Mouse (Mus musculus) liver, adult 2 months (tissue): Measurements from ENCODE around the gene Mindy2.

Experiments used
- CTCF ChIP-seq: fragments of 200-500 bp; IDR thresholded peaks from 2 replicates; pipeline ENCODE4 v1.5.1; 2011; ENCODE audit warnings: low read depth, low read length, control low read depth
- POLR2A ChIP-seq: fragments of 200-500 bp; IDR thresholded peaks from 2 replicates; pipeline ENCODE4 v1.6.1; 2011; ENCODE audit warnings: low read length, control low read depth; ENCODE audit not compliant: insufficient read depth; ENCODE audit errors: extremely low read depth

DNA sequence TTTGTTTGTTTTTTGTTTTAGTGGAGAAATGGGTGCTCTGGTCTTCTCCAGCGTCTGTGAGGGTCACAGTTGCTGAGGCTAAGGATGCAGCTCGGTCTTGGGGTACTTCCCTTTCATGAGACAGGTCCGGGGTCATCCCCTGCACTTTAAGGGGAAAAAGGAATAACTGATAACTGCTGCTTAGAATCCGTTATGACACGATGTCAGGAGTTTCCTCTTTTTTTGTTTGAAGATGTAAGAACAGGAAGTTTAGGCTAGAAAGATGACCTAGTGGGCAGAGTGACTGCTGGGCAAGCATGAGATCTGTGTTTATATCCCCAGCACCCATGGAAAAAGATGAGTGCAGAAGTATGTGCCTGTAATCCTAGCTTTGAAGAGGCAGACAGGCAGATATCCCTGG is 71.8 kb downstream of the Mindy2 start:
- TF ChIP-seq CTCF, result no peak
- TF ChIP-seq POLR2A, result no peak
